Mouse (Mus musculus): Measurements from ENCODE around the gene Ppp2r2d.

The Ppp2r2d gene

DNA sequence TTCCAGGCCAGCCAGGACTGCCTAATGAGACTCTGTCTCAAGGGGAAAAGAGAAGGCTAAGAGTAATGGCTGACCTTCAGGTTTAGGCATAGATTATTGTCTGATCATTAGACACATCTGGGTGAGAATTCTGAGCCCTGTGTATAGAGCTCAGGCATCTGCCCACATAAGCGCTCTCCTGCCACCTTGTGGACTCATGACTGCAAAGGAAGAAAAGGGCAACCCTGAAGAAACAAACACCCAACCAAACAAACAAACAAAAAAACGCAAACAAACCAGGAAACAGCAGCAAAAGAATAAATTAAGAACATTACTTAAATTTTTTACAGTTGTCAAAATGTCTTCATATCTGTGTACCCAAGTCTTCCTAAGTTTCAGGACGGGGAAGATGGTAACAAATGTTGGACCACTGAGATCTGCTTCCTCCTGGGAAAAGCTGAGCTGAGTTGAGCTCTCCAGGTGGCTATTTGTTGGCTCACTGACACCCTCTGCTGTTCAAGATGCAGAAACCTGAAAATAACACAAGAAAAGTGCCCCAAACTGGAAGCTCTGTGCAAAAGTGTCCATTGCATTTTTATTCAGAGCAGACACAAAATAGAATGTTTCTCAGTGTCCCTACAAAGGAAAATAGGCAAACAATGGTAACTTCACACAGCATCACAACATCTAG is 78.0 kb downstream of the Ppp2r2d start:
- DNase-seq (ENCODE audit: low read depth, low spot score) = peak; percentile 84

DNA sequence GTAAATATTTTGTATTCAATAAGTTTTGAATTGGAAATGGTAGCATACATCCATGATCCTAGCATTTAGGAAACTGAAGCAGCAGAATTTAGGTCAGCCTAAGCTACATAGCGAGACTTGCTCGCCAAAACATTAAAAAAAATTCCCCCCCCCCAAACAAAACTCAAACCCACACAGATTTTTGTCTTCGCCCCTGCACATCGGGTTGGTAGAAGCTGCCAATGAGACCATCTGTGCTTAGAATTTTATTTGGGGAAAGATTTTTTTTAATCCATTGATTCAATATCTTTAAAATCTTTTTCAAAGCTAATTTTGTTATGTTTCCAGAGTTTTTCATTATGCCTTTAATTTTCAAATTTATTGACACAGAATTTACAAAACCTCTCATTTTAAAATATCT is 82.6 kb downstream of the Ppp2r2d start:
- no peak for DNase-seq (ENCODE audit: low read depth, low spot score)
